Mouse (Mus musculus) lung, embryonic 15.5 days (tissue): ENCODE data around the gene Tent4b. TPM values are rescaled to one million over a fixed set of nuclear protein-coding genes. Genes with fewer than 3 reads are reported as not detected.

Experiments
- ATAC-seq: fragments of 200-750 bp; cut with Nextera tagmentation; 2 replicates; pipeline ENCODE4 v1.8.0; 2017; ENCODE audit warnings: moderate number of reproducible peaks, borderline replicate concordance; ENCODE audit not compliant: low FRiP score, low TSS enrichment; ENCODE audit errors: extremely low read depth
- H3K27ac ChIP-seq: fragments of 300-500 bp; sonication (generic); 2 replicates; pipeline ENCODE4 v1.5.1; 2015; ENCODE audit warnings: moderate library complexity, mild to moderate bottlenecking, inconsistent platforms
- H3K27me3 ChIP-seq: fragments of 300-500 bp; sonication (generic); 2 replicates; pipeline ENCODE4 v1.6.1; 2015; ENCODE audit warnings: inconsistent platforms
- H3K36me3 ChIP-seq: fragments of 300-500 bp; sonication (generic); 2 replicates; pipeline ENCODE4 v1.6.1; 2015; ENCODE audit warnings: inconsistent platforms
- H3K4me1 ChIP-seq: fragments of 300-500 bp; sonication (generic); 2 replicates; pipeline ENCODE4 v1.6.1; 2015; ENCODE audit warnings: inconsistent platforms
- H3K4me2 ChIP-seq: fragments of 300-500 bp; sonication (generic); 2 replicates; pipeline ENCODE4 v1.6.1; 2015; ENCODE audit warnings: inconsistent platforms, mild to moderate bottlenecking, moderate library complexity
- H3K4me3 ChIP-seq: fragments of 300-500 bp; sonication (generic); 2 replicates; pipeline ENCODE4 v1.5.1; 2015; ENCODE audit warnings: mild to moderate bottlenecking, inconsistent platforms
- H3K9ac ChIP-seq: fragments of 300-500 bp; sonication (generic); 2 replicates; pipeline ENCODE4 v1.6.1; 2015; ENCODE audit warnings: inconsistent platforms
- H3K9me3 ChIP-seq: fragments of 300-500 bp; sonication (generic); 2 replicates; pipeline ENCODE4 v1.6.1; 2016; ENCODE audit warnings: inconsistent platforms
- WGBS: fragments of 180-500 bp; shearing (Covaris S2); methylation state at CpG from one replicate; pipeline ENCODE4 v1.1.7; 2015; 5-methylcytosine and 5-hydroxymethylcytosine counted together
- polyA plus RNA-seq: library from polyadenylated mRNA; unstranded; fragments of >200 nt; fragmentation: Nextera tagmentation; extraction: Ambion mirVana; gene quantifications from 2 replicates; pipeline ENCODE4 v1.2.1, GENCODE M21; 2015

The Tent4b gene
- polyA plus RNA-seq, 1 experiment from 2014 or later = 8.6 TPM

- Histone ChIP-seq H3K4me3 (no peak overlapping the region), H3K9me3 (no peaks in the 10 kb centered on the region), H3K36me3 (no peaks in the 10 kb centered on the region), H3K9ac (no peak overlapping the region), H3K27me3 (no peaks in the 10 kb centered on the region), H3K4me2 (no peak overlapping the region), H3K4me1 (peaks cover 15% of the 10 kb centered on the region), H3K27ac (no peak overlapping the region)
- WGBS = 56% methylated on average over 1 of the region's 1 CpGs
- ATAC-seq = no peak
Measured at GRCm38 (mm10) chr8:88228800-88229199, 29.8 kb downstream of the Tent4b start.

- Histone ChIP-seq H3K4me3 (no peak overlapping the region), H3K36me3 (no peaks in the 10 kb centered on the region), H3K9ac (no peak overlapping the region), H3K27me3 (no peaks in the 10 kb centered on the region), H3K4me1 (no peaks in the 10 kb centered on the region), H3K4me2 (no peak overlapping the region), H3K9me3 (no peaks in the 10 kb centered on the region), H3K27ac (no peak overlapping the region)
- 69% methylated on average over 2 of the region's 2 CpGs for WGBS
- no peak for ATAC-seq
Measured at GRCm38 (mm10) chr8:88236666-88237065, 37.7 kb downstream of the Tent4b start.

DNA sequence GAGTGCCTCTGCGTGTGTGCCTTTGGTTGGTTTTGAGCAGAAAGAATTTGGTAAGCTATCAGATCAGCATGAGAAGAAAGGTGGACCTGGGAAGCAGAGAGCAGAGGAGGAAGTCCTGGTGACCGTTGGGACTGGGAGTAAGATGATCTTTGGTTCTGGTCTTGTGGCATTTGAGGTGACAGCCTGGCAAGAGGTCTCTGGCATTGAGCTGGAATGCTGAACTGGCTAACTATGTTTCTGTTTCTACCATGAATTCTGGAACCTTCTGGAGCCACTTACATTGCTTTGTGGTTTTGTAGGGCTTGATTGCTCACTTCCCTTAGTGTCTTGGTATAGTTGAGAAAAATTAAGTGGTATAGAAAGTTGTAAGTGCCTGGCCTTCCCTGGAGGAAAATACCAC is 38.6 kb downstream of the Tent4b start:
- WGBS = 58% methylated on average over 2 of the region's 2 CpGs
- Histone ChIP-seq H3K36me3 (no peaks in the 10 kb centered on the region), H3K4me1 (no peaks in the 10 kb centered on the region), H3K4me2 (no peak overlapping the region), H3K27me3 (no peaks in the 10 kb centered on the region), H3K27ac (no peak overlapping the region), H3K9ac (no peak overlapping the region), H3K9me3 (no peaks in the 10 kb centered on the region), H3K4me3 (no peak overlapping the region)
- no peak for ATAC-seq

DNA sequence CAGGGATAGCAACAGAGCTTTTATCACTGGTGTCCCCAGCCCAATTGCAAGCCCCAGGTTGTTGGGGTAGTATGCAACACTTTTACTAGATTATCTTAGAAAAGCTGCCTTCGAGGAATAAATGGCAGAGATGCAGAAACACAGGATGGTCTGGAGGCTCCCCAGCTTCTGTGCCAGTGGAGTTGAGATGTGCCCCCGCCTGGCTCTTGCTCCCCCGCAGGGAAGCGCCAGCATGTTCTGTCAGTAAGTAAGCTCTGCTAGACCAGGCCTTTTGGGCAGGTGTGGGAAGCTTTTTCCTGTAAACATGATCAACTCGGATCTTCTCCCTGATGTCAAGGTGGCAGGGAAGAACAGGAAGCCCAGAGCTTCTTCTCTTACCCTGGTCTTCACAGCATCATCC is 40.3 kb downstream of the Tent4b start:
- Histone ChIP-seq H3K27me3 (no peaks in the 10 kb centered on the region), H3K4me3 (no peak overlapping the region), H3K4me1 (no peaks in the 10 kb centered on the region), H3K9ac (no peak overlapping the region), H3K4me2 (no peak overlapping the region), H3K9me3 (no peaks in the 10 kb centered on the region), H3K27ac (no peak overlapping the region), H3K36me3 (no peaks in the 10 kb centered on the region)
- WGBS = 84% methylated on average over 5 of the region's 5 CpGs
- ATAC-seq = no peak

DNA sequence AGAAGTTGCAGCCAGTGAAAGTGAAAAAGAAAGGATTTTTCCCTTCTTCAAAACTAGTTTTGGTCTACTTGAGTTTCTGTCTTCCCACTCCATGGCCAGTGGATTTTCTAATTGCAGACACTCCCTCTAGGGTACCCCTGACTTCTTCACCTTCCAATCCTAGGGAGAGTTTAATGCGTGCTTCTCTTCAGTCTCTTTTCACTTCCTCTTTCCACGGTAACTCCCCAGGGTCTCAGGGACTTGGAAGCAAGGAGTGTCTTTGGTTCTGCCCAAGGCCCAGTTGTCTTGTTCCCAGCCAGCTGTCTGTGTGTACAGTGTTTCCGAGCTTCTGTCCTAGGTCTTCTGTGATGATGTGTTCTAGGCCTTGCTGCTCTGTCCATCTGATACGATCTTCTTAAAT is 42.9 kb downstream of the Tent4b start:
- H3K4me1 ChIP-seq = no peaks in the 10 kb centered on the region
- H3K36me3 ChIP-seq = peaks cover 6% of the 10 kb centered on the region; the same call in 1 of the 2 replicates
- H3K4me3 ChIP-seq = no peak overlapping the region
- WGBS = 80% methylated on average over 4 of the region's 4 CpGs
- H3K9me3 ChIP-seq = no peaks in the 10 kb centered on the region
- ATAC-seq = no peak
- no peak overlapping the region for H3K4me2 ChIP-seq
- no peaks in the 10 kb centered on the region for H3K27me3 ChIP-seq
- H3K27ac ChIP-seq = no peak overlapping the region
- no peak overlapping the region for H3K9ac ChIP-seq

GRCm38 (mm10) chr8:88244298-88244697 is 45.3 kb downstream of the Tent4b start:
- Histone ChIP-seq H3K4me2 (no peak overlapping the region), H3K27ac (no peak overlapping the region), H3K4me1 (no peaks in the 10 kb centered on the region), H3K36me3 (peaks cover 17% of the 10 kb centered on the region), H3K27me3 (no peaks in the 10 kb centered on the region), H3K4me3 (no peak overlapping the region), H3K9me3 (no peaks in the 10 kb centered on the region), H3K9ac (no peak overlapping the region)
- 71% methylated on average over 4 of the region's 4 CpGs for whole genome bisulfite sequencing
- ATAC-seq = no peak

GRCm38 (mm10) chr8:88252791-88253190 is 53.8 kb downstream of the Tent4b start:
- no peak overlapping the region for H3K4me2 ChIP-seq
- no peak overlapping the region for H3K27ac ChIP-seq
- no peaks in the 10 kb centered on the region for H3K27me3 ChIP-seq
- no peak overlapping the region for H3K9ac ChIP-seq
- peaks cover 61% of the 10 kb centered on the region for H3K36me3 ChIP-seq
- H3K4me1 ChIP-seq = no peaks in the 10 kb centered on the region
- WGBS = 73% methylated on average over 3 of the region's 3 CpGs
- no peak overlapping the region for H3K4me3 ChIP-seq
- ATAC-seq = no peak
- H3K9me3 ChIP-seq = no peaks in the 10 kb centered on the region

GRCm38 (mm10) chr8:88254957-88255356 is 55.9 kb downstream of the Tent4b start:
- Histone ChIP-seq H3K4me2 (no peak overlapping the region), H3K9ac (no peak overlapping the region), H3K9me3 (no peaks in the 10 kb centered on the region), H3K27me3 (no peaks in the 10 kb centered on the region), H3K36me3 (peaks cover 51% of the 10 kb centered on the region), H3K4me3 (no peak overlapping the region), H3K4me1 (no peaks in the 10 kb centered on the region), H3K27ac (no peak overlapping the region)
- 78% methylated on average over 7 of the region's 7 CpGs for WGBS
- no peak for ATAC-seq

- 50% methylated on average over 6 of the region's 6 CpGs for WGBS
- Histone ChIP-seq H3K9ac (no peak overlapping the region), H3K4me1 (peaks cover 6% of the 10 kb centered on the region; the same call in 1 of the 2 replicates)
Measured at GRCm38 (mm10) chr8:88258024-88258423, 59.0 kb downstream of the Tent4b start.

DNA sequence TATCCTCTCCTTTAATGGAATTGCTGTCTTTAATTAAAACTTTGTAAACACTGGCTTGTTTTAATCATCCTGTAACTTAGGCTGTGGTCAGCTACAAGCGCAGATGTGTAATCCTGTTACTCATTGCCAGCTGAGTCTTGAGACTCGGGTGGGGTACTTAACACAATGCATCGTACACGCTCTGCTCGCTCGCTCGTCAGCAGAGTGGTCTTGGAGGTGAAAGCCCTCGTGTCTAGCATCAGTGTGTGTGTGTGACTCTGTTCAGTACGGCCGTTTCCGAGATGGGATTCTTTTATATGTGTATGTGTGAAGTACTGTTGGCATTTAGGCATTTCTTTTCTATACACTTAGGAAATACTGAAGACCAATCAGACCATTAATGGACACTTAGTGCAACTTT is 59.5 kb downstream of the Tent4b start:
- no peak for ATAC-seq

More at GRCm38 (mm10) chr8:88258024-88258423, 59.0 kb downstream of the Tent4b start:
- Histone ChIP-seq H3K27ac (no peak overlapping the region), H3K9me3 (no peaks in the 10 kb centered on the region), H3K27me3 (no peaks in the 10 kb centered on the region), H3K4me2 (no peak overlapping the region), H3K36me3 (peaks cover 28% of the 10 kb centered on the region), H3K4me3 (no peak overlapping the region)
- ATAC-seq = no peak

GRCm38 (mm10) chr8:88260466-88260980 is 61.5 kb downstream of the Tent4b start:
- Histone ChIP-seq H3K4me3 (no peak overlapping the region), H3K9me3 (no peaks in the 10 kb centered on the region), H3K27ac (no peak overlapping the region), H3K4me1 (peaks cover 26% of the 10 kb centered on the region), H3K36me3 (peaks cover 15% of the 10 kb centered on the region), H3K27me3 (no peaks in the 10 kb centered on the region), H3K4me2 (no peak overlapping the region), H3K9ac (no peak overlapping the region)
- WGBS = 78% methylated on average over 7 of the region's 7 CpGs
- ATAC-seq = no peak

More for the DNA sequence above, 59.5 kb downstream of the Tent4b start:
- Histone ChIP-seq H3K27me3 (no peaks in the 10 kb centered on the region), H3K4me3 (no peak overlapping the region), H3K9me3 (no peaks in the 10 kb centered on the region), H3K36me3 (peaks cover 28% of the 10 kb centered on the region), H3K9ac (no peak overlapping the region), H3K4me2 (no peak overlapping the region), H3K4me1 (peaks cover 11% of the 10 kb centered on the region), H3K27ac (no peak overlapping the region)
- 79% methylated on average over 11 of the region's 11 CpGs for WGBS

- Histone ChIP-seq H3K27ac (peak overlapping the region; percentile 61), H3K27me3 (no peaks in the 10 kb centered on the region), H3K9me3 (no peaks in the 10 kb centered on the region), H3K36me3 (peaks cover 5% of the 10 kb centered on the region; the same call in 1 of the 2 replicates), H3K9ac (no peak overlapping the region), H3K4me1 (peaks cover 35% of the 10 kb centered on the region), H3K4me2 (peak overlapping the region; percentile 3; the same call in 1 of the 2 replicates), H3K4me3 (no peak overlapping the region)
- 11% methylated on average over 14 of the region's 14 CpGs for WGBS
- ATAC-seq = no peak
Measured at GRCm38 (mm10) chr8:88262831-88263635, 64.0 kb downstream of the Tent4b start.
